Mouse (Mus musculus): ENCODE measurements around the gene Slc25a44. TPM values are rescaled to one million over a fixed set of nuclear protein-coding genes. Genes with fewer than 3 reads are reported as not detected.
A peak's percentile ranks its signal among the peaks of the same experiment; 100 is the strongest.

Gene Slc25a44
- polyA plus RNA-seq, 1 experiment from 2014 or later: 29.7 TPM

GRCm38 (mm10) chr3:88425708-88426420 lies 925 bp upstream of the Slc25a44 start:
- Histone ChIP-seq H3K27ac (no peak overlapping the region), H3K4me1 (replicated peaks) (peaks cover 29% of the 10 kb centered on the region), H3K9me3 (no peaks in the 10 kb centered on the region), H3K9ac (replicated peaks) (no peak overlapping the region), H3K27me3 (no peaks in the 10 kb centered on the region), H3K36me3 (peaks cover 7% of the 10 kb centered on the region), H3K4me2 (replicated peaks) (no peak overlapping the region), H3K4me3 (replicated peaks) (no peak overlapping the region)
- ATAC-seq: no peak
- 88% methylated on average over 10 of the region's 10 CpGs for WGBS

DNA sequence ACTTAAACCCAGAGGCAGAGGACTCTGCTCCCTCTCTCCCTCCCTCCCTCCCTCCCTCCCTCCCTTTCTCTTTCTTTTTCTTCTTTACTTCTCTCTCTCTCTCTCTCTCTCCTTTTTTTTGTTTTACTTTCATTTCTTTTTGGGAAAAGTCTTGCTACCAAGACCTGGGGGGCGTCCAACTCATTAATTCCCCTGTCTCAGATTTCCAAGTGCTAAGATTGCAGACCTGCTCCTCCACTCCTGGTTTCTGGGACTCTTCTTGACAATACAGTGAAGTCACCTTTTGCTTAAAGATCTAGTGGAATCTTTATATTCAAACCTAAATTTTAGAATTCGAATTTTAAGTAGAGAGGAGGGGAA lies 371 bp upstream of the Slc25a44 start:
- H3K36me3 ChIP-seq: peaks cover 13% of the 10 kb centered on the region
- no peaks in the 10 kb centered on the region for H3K27me3 ChIP-seq
- H3K27ac ChIP-seq: no peak overlapping the region
- 0 out of 2 replicates have a peak, but pooled peaks have one; percentile 14 for ATAC-seq
- 0 out of 2 replicates have a peak overlapping the region, but pooled peaks have one; percentile 39 for H3K9ac ChIP-seq (replicated peaks)
- H3K4me3 ChIP-seq (replicated peaks): peak overlapping the region; percentile 79
- peak overlapping the region; percentile 90 for H3K4me2 ChIP-seq (replicated peaks)
- H3K4me1 ChIP-seq (replicated peaks): peaks cover 29% of the 10 kb centered on the region
- WGBS: 12% methylated on average over 2 of the region's 2 CpGs
- H3K9me3 ChIP-seq: no peaks in the 10 kb centered on the region

DNA sequence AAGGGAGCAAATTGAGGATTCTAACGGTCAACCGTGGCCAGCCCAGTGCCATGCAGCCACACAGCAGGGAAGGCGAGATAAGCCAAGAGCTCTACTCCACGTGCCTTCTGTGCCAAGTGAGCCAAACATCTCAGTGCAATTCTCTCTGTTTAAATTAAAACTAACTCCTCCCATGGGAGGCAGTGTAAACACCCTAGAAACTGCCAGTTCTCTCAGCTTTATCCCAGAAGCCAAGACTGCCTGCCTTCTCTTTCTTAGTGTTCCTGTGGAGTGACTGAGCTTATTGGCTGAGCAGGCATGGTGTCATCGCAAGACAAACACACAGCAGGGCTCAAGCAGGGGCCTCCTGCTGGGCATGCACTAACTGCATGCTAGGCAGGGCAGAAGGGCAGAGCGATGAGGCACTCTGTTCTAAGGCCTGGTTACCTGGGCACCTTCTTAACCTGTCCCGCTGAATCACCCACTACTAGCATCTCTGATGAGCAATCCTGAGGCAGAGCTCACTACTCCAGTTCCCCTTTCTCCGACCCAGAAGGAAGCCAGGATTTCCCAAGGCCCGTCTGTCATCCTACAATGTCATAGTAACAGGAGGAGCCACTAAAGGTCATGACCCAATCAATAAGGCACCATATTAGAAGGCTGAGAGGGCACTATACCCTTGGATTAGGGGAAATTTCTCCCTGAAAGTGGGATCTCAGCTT lies 2.8 kb downstream of the Slc25a44 start:
- Histone ChIP-seq H3K27ac (no peak overlapping the region), H3K36me3 (peaks cover 44% of the 10 kb centered on the region), H3K4me2 (replicated peaks) (no peak overlapping the region), H3K9me3 (no peaks in the 10 kb centered on the region), H3K4me3 (replicated peaks) (no peak overlapping the region), H3K9ac (replicated peaks) (peak overlapping the region; percentile 33; the same call in 1 of the 2 replicates), H3K27me3 (no peaks in the 10 kb centered on the region), H3K4me1 (replicated peaks) (peaks cover 29% of the 10 kb centered on the region)
- 34% methylated on average over 9 of the region's 9 CpGs for WGBS
- no peak for ATAC-seq

DNA sequence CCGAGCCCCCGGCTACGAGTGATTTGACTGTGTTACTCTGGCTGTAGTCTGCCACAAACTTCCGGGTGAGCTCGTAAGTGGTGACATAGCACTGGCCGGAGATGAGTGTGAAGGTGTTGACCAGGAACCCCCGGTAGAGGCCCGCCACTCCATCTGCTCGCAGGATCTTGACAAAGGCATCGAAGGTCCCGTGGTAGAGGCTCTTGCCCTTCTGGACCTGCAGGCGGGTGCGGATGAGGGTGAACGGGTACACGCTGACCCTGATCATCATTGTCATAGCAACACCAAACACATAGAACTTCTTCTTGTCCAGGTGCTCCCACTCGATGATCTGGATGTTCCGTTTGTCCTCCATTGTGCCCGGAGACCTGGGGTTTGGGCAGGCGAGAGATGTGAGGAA lies 4.2 kb downstream of the Slc25a44 start:
- Histone ChIP-seq H3K4me2 (replicated peaks) (no peak overlapping the region), H3K4me1 (replicated peaks) (peaks cover 29% of the 10 kb centered on the region), H3K9ac (replicated peaks) (no peak overlapping the region), H3K4me3 (replicated peaks) (no peak overlapping the region), H3K36me3 (peaks cover 58% of the 10 kb centered on the region), H3K27ac (no peak overlapping the region), H3K27me3 (no peaks in the 10 kb centered on the region), H3K9me3 (no peaks in the 10 kb centered on the region)
- 95% methylated on average over 19 of the region's 19 CpGs for WGBS
- ATAC-seq: no peak

DNA sequence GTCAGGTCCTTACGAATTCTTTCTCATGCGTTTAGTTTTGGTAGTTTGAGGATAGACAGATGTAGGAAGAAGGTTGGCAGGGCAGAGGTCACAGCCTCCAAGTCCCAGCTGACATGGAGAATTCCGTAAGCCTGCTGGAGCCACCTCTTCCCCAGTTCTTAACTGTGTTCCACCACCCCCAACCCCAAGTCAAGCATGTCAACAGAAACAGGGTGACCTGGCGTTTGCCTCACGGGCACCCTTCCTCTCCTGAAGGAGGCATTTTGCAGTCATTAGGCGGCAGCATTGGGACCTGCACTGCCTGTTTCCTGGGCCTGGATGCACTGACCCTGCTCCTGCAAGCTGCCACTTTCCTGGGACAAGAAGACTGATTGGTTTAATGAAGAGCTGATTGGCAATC lies 6.9 kb downstream of the Slc25a44 start:
- no peak overlapping the region; the same call in 1 of the 2 replicates for H3K9ac ChIP-seq (replicated peaks)
- WGBS: 87% methylated on average over 6 of the region's 6 CpGs
- H3K4me1 ChIP-seq (replicated peaks): peaks cover 13% of the 10 kb centered on the region
- H3K9me3 ChIP-seq: no peaks in the 10 kb centered on the region
- peaks cover 83% of the 10 kb centered on the region for H3K36me3 ChIP-seq
- H3K4me2 ChIP-seq (replicated peaks): no peak overlapping the region
- no peak for ATAC-seq
- H3K27me3 ChIP-seq: no peaks in the 10 kb centered on the region
- no peak overlapping the region for H3K27ac ChIP-seq
- H3K4me3 ChIP-seq (replicated peaks): no peak overlapping the region

DNA sequence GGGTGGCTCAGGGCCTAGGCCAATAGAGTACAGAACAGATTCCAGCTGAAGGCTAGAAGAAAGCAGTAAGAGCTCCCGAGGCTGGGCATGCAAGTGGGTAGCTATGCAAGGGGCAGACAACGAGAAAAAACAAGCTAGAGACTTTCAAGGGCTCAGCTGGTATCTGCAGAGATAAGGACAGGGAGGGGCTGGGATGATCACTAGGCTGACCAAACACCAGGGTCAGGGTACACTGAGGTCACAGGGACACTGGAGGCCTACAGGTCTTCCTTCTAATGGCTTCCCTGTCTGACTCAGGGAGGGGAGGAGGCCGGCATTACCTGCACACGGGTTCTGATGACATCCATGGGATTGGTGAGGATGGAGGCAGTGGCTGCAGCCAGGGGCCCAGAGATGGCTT lies 9.3 kb downstream of the Slc25a44 start:
- Histone ChIP-seq H3K27ac (no peak overlapping the region), H3K9ac (replicated peaks) (no peak overlapping the region), H3K27me3 (no peaks in the 10 kb centered on the region), H3K4me2 (replicated peaks) (no peak overlapping the region), H3K4me1 (replicated peaks) (peaks cover 3% of the 10 kb centered on the region), H3K36me3 (peaks cover 93% of the 10 kb centered on the region), H3K9me3 (no peaks in the 10 kb centered on the region), H3K4me3 (replicated peaks) (no peak overlapping the region)
- no peak for ATAC-seq
- whole genome bisulfite sequencing: 89% methylated on average over 4 of the region's 4 CpGs

DNA sequence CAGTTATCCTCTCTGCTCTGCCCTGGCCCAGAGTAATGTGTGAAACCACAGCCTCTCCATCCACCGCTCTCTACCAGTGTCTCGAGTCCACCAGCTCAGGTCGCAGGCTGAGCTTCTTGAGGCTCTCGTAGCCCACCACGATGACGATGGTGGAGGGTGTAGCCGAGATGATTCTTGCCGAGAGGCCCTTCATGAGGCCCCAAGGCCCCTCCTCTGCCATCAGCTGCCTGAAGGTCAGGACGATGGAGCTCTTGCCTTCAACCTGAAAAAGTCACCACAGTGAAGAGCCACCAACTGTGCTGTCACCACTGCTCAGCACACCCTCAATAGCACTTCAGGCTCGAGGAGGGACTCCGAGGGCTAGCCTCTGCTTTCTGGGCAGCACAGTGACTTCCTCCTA lies 12.3 kb downstream of the Slc25a44 start:
- 92% methylated on average over 11 of the region's 11 CpGs for WGBS
- no peak for ATAC-seq
- H3K9ac ChIP-seq (replicated peaks): no peak overlapping the region

DNA sequence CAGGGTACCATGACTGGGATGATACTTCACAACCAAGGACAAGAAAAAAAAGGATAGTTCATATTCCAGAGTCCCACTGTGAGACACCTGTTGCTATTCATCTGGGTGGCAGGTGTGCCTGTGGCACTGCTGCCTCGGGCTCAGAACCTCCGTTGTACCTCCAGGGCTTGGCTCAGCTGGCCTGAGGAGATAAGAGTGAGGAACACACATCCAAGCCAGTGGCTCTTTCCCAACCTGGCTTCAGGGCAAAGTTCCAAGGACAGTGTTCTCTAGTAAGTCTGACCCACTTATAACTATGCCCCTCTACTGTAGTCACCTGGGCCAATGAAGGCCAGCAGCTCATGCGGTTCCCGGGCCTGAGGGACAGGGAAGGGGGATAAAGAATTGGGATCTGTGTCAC lies 13.3 kb downstream of the Slc25a44 start:
- 89% methylated on average over 4 of the region's 4 CpGs for WGBS
- Histone ChIP-seq H3K9ac (replicated peaks) (no peak overlapping the region), H3K27ac (no peak overlapping the region), H3K4me1 (replicated peaks) (peaks cover 26% of the 10 kb centered on the region), H3K9me3 (no peaks in the 10 kb centered on the region), H3K4me2 (replicated peaks) (no peak overlapping the region), H3K4me3 (replicated peaks) (no peak overlapping the region), H3K27me3 (no peaks in the 10 kb centered on the region), H3K36me3 (peaks cover 53% of the 10 kb centered on the region)
- ATAC-seq: no peak

More for the DNA sequence above, 12.3 kb downstream of the Slc25a44 start:
- Histone ChIP-seq H3K36me3 (peaks cover 62% of the 10 kb centered on the region), H3K9me3 (no peaks in the 10 kb centered on the region), H3K4me1 (replicated peaks) (peaks cover 24% of the 10 kb centered on the region), H3K4me3 (replicated peaks) (no peak overlapping the region), H3K4me2 (replicated peaks) (no peak overlapping the region), H3K27ac (no peak overlapping the region), H3K27me3 (no peaks in the 10 kb centered on the region)

DNA sequence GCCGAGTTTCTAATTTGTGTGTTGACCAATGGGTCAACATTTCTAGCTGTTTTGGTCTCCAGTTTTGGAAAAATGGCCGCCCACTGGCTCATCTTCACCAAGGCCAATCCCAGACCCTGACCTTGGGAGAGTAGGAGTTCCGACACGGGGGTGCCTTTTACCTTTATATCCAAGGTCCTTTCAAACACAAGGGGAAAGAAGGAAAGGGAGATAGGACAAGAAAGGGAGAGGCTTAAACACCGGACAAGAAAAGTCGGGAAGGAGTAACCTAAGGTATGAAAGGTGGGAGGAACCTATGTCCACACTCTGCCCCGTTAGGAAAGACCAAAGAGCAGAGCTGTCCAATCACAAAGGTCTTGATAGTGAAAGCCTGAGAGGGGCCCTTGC lies 14.3 kb downstream of the Slc25a44 start:
- H3K27me3 ChIP-seq: no peaks in the 10 kb centered on the region
- peak overlapping the region; percentile 75 for H3K4me2 ChIP-seq (replicated peaks)
- peaks cover 26% of the 10 kb centered on the region for H3K4me1 ChIP-seq (replicated peaks)
- peak overlapping the region; percentile 83; the same call in 1 of the 2 replicates for H3K9ac ChIP-seq (replicated peaks)
- peaks cover 42% of the 10 kb centered on the region for H3K36me3 ChIP-seq
- no peak; the same call in 1 of the 2 replicates for ATAC-seq
- 32% methylated on average over 7 of the region's 7 CpGs for WGBS
- H3K9me3 ChIP-seq: no peaks in the 10 kb centered on the region
- peak overlapping the region; percentile 71 for H3K4me3 ChIP-seq (replicated peaks)
- H3K27ac ChIP-seq: peak overlapping the region; percentile 68

- peak; percentile 92 for ATAC-seq
- under 1% methylated on average over 54 of the region's 54 CpGs for WGBS
- no peaks in the 10 kb centered on the region for H3K27me3 ChIP-seq
- peak within 1 kb of the TSS; percentile 71 for H3K4me3 ChIP-seq (replicated peaks)
- peak within 1 kb of the TSS; percentile 83 for H3K9ac ChIP-seq (replicated peaks)
- H3K4me2 ChIP-seq (replicated peaks): peak within 1 kb of the TSS; percentile 75
- H3K9me3 ChIP-seq: no peaks in the 10 kb centered on the region
- peak within 1 kb of the TSS; percentile 88 for H3K27ac ChIP-seq
- H3K36me3 ChIP-seq: peaks cover 36% of the 10 kb centered on the region
- H3K4me1 ChIP-seq (replicated peaks): peaks cover 26% of the 10 kb centered on the region
Observed at GRCm38 (mm10) chr3:88409741-88410644, 14.9 kb downstream of the Slc25a44 start, which contains the start of gene Pmf1. Gene Pmf1, minus strand, starts transcription at chr3:88410331.

GRCm38 (mm10) chr3:88408953-88409352 lies 16.0 kb downstream of the Slc25a44 start:
- Histone ChIP-seq H3K27ac (no peak overlapping the region), H3K36me3 (peaks cover 26% of the 10 kb centered on the region), H3K9me3 (no peaks in the 10 kb centered on the region), H3K4me2 (replicated peaks) (peak overlapping the region; percentile 75), H3K27me3 (no peaks in the 10 kb centered on the region), H3K4me3 (replicated peaks) (peak overlapping the region; percentile 71), H3K4me1 (replicated peaks) (peaks cover 26% of the 10 kb centered on the region), H3K9ac (replicated peaks) (peak overlapping the region; percentile 83; the same call in 1 of the 2 replicates)
- 58% methylated on average over 5 of the region's 5 CpGs for WGBS
- no peak for ATAC-seq

All from midbrain, embryonic 13.5 days (tissue).